Mouse (Mus musculus) right cerebral cortex, adult 18-20 months (tissue): ENCODE data around the gene Rab11fip5.

Source experiments
- DNase-seq: peaks from one replicate; pipeline ENCODE4 v3.0.0; 2022; ENCODE audit warnings: mixed read lengths

Gene Rab11fip5

DNA sequence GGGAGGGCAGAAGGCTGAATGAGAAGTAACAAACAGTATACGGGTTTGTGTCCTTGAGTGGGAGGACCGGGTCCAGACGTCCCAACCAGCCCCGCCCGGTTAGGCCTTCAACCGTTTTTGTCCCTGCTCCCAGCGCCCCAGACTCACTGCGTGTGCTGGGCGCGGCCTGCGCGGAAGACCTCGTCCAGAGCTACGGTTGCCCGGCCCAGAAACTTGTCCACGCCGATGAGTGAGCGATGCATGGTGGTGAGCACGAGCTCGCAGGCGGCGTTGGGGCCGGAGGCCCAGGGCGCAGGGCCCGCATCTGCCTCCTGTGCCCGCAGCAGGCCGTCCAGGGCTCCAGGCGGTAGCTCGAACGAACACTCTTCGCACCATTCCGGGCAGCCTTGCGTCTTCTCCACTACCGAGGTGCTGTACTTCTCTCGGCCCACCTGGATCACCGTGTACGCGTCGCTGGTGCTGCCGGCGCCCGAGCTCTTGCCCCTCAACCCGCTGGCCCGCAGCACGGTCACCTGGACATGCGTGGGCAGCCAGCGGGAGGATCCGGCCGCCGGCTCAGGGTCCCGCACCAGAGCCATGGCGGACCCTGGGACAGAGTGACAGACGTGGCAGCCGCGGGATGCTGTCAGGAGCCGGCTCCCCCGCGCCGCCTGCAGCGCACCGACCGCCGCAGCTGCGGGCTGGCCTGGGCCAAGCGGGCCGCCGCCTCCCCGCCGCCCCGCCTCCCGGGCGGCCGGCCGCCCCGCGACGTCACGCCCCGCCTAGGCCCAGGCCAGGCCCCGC lies at the start of gene Rab11fip5:
Gene Rab11fip5 (minus strand): TSS at position 684 of the 783 bp plus-strand sequence.
- peak; percentile 34 for DNase-seq

DNA sequence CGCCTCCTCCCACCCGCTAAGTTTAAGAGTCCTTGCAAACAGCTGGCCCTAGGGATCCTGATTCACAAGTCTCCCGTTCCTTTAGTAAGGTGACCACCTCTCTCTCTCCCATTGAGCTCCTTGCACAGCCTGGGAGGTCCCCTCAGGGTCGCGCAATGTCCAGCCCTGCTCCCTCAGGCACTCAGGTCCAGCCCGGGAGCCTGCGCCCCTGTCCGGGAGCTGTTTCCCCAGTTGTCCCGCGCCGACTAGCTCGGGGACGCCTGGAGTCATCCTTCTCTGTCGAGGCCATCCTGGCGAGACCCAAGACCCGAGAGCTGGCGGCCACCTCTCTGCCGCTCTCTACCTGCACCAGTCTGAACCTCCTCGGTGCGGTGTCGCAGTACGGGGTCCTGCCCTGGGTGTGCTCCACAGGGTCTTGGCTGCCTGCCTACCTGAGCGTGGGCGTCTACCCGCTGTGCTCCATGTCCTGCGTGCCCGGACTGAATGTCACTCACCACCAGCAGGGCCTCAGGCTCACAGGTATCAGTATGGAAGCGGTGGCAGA lies 49.5 kb upstream of the Rab11fip5 start, which contains the start of gene Noto:
Gene Noto (plus strand): TSS at position 51 of the 544 bp plus-strand sequence.
- DNase-seq, result no peak

- DNase-seq, result no peak
These were observed 44.7 kb upstream of the Rab11fip5 start for GRCm38 (mm10) chr6:85419150-85419549.

- DNase-seq, result no peak
These were observed 41.4 kb upstream of the Rab11fip5 start for GRCm38 (mm10) chr6:85415829-85416228.

DNA sequence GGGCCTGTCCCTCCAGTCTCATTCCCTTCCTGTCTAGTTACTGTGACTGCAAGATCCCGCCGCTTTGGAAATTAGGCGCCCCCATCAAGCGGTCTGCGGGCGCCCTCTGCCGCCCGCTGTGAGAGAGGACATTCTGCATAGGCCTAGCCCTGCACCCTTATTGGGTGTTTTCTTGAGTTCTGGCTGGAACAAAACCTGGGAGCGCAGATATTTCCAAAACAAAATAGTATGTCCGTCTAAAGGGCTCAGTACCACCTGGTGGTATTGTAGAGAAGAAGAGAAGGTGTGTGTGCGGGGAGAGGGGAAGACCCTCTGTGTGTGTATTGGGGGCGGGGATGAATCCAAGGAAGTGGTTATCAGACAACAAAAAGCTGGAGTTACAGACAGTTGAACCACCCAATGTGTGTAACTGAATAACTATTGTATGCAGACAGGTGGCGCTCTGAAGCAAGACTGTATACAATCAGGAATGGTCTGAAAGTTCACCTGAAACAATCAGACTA lies 36.4 kb upstream of the Rab11fip5 start:
- peak; percentile 33 for DNase-seq

DNA sequence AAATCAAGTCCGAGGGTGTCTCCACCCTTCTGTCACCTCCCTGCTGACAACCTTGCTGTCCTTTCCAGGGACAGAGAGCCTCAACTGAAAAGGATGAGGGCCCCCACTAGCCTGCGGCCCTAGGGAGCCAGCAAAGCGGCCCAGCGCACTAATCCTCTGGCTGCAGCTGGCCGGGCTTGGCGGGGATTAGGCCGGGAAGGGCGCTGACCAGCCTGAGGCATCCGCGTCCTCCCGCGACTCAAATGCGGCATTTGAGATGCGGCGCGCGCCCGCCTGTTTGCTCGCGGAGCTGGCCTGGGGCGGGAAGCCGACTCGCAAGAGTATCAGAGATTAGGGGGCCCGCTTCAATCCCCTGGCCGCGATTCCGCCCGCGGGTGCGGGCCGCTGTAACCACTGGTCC lies 34.6 kb upstream of the Rab11fip5 start:
- DNase-seq, result no peak

DNA sequence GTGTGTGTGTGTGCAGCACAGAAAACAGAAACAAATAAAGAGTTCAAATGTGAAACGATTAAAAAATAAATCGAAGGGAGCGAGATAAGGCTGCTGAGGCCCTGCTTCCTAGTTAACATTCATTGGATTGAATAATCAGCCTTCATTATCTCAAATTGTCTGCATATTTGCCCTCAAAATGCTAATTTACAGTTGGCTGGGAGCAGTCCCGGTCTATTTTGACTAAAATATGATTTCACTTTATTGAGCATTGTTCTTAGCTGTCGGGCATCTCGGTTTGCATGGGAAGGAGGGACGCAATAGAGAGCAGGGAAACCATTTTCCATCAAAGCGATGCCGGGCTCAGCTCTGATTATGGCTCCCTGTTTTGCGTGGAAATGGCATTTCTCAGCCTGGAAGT lies 28.6 kb upstream of the Rab11fip5 start:
- no peak for DNase-seq

- no peak for DNase-seq
These were observed 28.2 kb upstream of the Rab11fip5 start for GRCm38 (mm10) chr6:85402613-85403012.

DNA sequence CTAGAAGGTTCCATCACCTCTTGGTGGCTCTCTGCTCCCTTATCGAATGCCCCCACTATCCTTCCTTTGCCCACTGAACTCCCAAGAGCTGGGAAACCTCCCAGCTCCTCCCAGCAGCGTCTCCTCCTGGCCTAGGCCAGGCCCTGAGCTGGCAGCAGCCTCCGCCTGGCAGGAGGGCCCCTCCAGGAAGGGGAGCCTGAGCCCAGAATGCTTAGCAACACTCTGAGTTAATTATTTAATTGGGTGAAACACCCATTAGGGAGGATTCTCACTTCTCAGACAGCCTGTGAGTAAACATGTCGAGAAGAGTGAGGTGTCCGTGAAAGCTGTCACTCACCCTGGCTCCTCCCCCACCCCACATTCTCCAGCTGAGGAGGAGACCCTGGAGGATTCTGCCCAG lies 25.3 kb upstream of the Rab11fip5 start:
- no peak for DNase-seq

GRCm38 (mm10) chr6:85397165-85397564 lies 22.7 kb upstream of the Rab11fip5 start:
- DNase-seq, result peak; percentile 37

DNA sequence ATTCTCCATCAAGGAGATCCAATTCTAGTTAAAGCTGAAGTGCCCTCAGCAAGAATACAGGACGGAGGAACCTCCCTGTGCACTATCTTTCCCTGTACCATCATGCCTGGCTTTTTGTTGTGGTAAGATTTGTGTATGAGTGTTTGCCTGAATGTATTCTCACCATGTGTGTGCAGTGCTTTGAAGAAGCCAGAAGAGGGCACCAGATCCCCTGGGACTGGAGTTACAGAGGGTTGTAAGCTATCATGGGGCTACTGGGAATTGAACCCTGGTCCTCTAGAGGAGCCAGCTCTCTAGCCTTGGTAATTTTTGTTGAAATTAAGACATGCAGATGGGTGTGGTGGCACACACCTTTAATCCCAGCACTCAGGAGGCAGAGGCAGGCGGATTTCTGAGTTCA lies 20.9 kb upstream of the Rab11fip5 start:
- no peak for DNase-seq

GRCm38 (mm10) chr6:85391803-85392202 lies 17.4 kb upstream of the Rab11fip5 start:
- peak; percentile 32 for DNase-seq

DNA sequence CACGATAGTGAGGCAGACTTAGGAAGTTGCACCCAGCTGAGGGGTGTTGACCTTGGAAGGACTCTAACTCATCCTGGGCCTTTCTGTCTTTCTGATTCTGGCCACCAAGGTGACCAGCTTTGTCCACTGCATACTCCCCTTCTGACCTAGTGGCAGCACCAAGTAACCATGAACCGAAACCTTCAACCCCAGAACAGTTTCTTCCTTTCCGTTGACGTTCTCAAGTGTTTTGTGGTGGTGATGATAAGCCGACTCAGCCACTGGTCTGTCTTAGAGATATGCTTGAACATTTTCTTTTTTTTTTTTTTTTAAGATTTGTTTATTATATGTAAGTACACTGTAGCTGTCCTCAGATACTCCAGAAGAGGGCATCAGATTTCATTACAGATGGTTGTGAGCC lies 14.2 kb upstream of the Rab11fip5 start:
- no peak for DNase-seq

DNA sequence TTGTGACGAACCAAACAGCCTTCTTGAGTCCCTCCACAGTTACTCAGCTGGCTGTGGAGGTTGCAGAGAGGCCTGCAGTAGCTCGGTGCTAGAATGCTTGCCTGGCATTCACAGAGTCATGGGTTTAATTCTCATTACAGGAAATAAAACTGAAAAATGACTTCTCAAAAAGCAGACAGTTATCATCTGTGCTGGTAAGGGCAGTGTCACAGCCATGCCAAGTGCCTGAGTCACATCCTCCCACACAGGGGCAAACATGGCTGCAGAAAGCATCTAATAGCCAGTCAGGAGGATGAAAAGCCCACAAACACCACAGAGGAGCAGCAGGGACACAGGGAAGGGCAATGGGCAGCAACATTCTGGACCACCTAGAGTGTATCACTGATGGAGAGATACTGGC lies 8.4 kb upstream of the Rab11fip5 start:
- DNase-seq, result no peak

- no peak for DNase-seq
These were observed 7.2 kb upstream of the Rab11fip5 start for GRCm38 (mm10) chr6:85381648-85382020.

DNA sequence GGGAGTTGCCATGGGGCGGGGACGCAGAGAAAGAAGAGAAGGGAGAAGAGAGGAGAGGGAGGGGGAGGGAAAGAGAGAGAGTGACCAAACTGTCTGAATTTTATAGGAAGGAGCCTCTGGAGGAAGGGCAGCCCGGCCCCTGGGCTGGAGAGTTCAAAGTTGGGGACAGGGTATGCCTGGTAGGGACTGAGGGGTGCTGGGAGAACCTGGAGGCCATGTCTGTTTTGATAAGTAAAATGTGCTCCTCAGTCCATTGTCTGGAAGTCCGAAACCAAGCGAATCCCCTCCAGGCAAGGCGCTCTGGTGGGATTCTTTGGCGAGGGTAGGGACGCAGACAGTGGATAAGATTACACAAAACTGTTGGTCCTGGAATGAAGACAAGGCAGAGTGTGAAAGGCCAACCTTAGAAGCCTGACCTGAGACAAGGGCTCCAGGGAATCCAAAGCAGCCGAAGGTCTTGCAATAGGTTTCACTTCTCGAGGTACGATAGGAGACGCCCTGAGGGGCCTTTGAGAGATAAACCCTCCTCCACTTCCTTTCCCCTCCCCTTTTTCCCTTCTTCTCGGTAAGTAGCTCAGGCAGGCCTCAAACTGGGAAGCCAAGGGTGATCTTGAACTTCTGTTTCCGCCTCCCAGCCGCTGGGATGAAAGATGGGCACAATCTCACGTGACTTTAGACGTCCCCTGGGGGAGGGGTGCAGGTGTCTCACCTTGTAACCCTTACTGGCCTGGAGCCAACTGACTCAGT lies 6.6 kb upstream of the Rab11fip5 start:
- DNase-seq, result no peak

DNA sequence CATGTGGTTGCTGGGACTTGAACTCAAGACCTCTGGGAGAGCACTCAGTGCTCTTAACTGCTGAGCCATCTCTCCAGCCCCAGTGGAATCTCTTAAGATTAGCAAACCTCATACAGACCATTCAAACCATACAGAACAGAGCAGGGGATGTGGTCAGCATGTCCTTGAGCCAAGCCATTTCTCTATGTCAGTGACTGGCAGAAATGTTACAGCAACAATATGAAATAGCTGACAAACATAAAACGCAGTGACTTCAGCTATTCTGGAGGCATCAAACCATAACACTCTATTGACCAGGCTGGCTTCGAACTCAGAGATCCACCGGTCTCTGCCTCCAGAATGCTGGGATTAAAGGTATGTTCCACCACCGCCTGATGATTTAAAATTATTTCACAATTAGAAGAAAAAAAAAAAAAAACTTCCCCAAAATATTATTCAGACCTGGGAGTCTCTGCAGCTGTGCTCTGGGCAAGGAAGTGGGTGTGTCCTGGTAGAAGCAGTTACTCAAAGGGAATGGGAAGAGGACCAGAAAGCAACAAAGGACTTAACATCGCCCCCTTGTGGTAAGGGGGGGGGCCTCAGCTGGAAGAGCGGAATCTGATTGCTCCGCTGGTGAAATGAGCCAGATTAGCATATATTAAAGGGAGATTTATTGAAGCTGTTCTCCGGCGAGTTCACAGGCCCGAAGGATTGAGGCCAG lies 5.9 kb upstream of the Rab11fip5 start:
- DNase-seq, result peak; percentile 82

DNA sequence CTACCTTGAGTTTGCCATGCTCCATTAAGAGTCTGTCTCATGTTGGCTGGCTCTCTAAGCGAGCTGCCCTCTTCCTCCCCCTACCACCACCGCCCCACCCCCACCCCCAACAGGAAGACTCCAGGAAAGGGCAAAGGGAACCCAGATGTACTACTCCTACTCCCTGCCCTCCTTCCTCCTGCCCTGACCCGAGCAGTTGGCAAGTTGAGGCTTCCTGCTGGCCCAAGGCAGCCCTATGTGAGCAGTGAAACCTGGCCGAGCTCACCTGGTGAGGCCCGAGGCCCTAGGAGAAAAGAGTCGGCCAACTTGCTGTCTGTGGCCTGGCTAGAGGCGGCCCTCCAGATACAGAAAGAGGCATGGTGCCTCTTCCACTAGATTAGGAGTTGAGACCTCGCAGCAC lies 4.2 kb upstream of the Rab11fip5 start:
- no peak for DNase-seq

- no peak for DNase-seq
These were observed 3.4 kb upstream of the Rab11fip5 start for GRCm38 (mm10) chr6:85377876-85378275.

GRCm38 (mm10) chr6:85377066-85377734 lies 2.8 kb upstream of the Rab11fip5 start:
- no peak for DNase-seq

DNA sequence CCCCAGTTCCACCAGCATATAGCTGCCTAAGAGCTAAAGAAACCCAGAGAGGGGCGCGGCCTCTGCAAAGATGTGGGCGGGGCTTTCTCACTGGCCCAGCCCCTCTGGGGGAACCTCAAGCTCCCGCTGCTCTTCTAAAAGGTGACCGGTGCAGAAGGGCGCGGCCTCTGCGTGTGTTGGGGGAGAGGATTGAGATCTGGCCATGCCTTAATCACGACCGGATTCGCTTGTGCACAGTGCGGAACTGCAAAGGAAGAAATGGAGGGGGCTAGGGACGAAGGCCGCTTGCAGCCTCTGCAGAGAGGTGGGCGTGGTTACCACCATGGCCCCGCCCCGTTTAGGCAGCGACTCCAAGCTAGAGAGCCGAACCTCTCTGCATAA lies 290 bp upstream of the Rab11fip5 start:
- peak; percentile 96 for DNase-seq

DNA sequence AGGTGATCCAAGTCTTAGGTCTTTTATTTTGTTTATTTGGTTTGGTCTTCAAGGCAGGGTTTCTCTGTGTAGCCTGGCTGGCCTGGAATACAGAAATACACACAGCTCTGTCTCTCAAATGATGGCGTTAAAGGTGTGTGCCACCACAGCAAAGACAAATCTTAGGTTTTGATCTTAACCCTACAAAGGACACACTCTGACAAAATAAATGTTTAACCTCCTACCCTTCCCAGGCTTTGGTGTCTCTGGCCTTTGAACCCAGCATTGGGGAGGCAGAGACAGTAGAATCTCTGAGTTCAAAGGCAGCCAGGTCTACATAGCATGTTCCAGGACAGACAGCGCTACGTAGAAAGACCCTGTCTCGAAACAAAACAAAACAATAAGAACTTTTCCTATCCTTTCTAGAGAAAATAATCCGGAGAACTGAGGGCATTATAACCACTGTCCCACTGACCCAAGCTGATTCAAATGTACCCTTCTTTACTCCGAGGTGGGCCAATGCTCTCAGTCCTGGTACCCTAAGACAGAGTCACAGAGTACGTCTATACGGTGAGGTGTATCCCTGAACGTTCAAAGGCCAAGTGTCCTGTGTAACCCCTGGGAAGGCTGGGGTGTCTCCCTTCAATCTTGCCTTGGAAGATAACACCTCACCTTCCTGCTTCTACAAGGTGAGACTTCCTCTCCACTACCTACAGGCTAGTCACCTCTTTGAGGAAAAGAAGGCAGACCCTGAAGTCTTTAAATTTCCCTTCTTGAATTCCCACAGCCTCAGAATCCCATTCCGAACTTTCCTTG lies 1.2 kb downstream of the Rab11fip5 start:
- no peak for DNase-seq
